Mouse (Mus musculus) C2C12 (cell line): ENCODE measurements at regions not wholly inside any gene's neighbourhood (a gene's known extent, or its start where the extent isn't known, plus 50 kb on each side); places are given as distances from the start of the nearest gene placed in this dataset.

Experiments
- H3K27me3 ChIP-seq: one replicate; pipeline ENCODE4 v1.6.1; 2011; ENCODE audit not compliant: control insufficient read depth, insufficient read depth, insufficient read length
- H3K36me3 ChIP-seq: one replicate; pipeline ENCODE4 v1.6.1; 2011; ENCODE audit not compliant: control insufficient read depth, insufficient read depth
- H3K4me3 ChIP-seq: one replicate; pipeline ENCODE4 v1.5.1; 2011; ENCODE audit warnings: mild to moderate bottlenecking, control low read depth; ENCODE audit not compliant: poor library complexity, insufficient read depth, severe bottlenecking
- H3K79me2 ChIP-seq: one replicate; pipeline ENCODE4 v1.6.1; 2011; ENCODE audit not compliant: control insufficient read depth, insufficient read depth
- H3K79me3 ChIP-seq: one replicate; pipeline ENCODE4 v1.6.1; 2011; ENCODE audit warnings: low read depth, control low read depth
- H3ac ChIP-seq: one replicate; pipeline ENCODE3; 2011; ENCODE audit warnings: low read depth; ENCODE audit not compliant: control insufficient read depth, insufficient read length
- CEBPB ChIP-seq: IDR thresholded peaks from one replicate; pipeline ENCODE4 v1.6.1; 2011; ENCODE audit warnings: low read depth, mild to moderate bottlenecking, control low read depth, moderate library complexity
- CTCF ChIP-seq: IDR thresholded peaks from one replicate; pipeline ENCODE4 v1.5.1; 2011; ENCODE audit not compliant: control insufficient read depth, insufficient read depth, insufficient read length
- FOSL1 ChIP-seq: IDR thresholded peaks from one replicate; pipeline ENCODE4 v1.8.0; 2011; ENCODE audit warnings: mild to moderate bottlenecking, low read length; ENCODE audit not compliant: poor library complexity, insufficient read depth, severe bottlenecking
- MAX ChIP-seq: IDR thresholded peaks from one replicate; pipeline ENCODE4 v1.6.1; 2011; ENCODE audit warnings: mild to moderate bottlenecking, control low read depth
- MYOD1 ChIP-seq: IDR thresholded peaks from one replicate; pipeline ENCODE4 v1.6.1; 2011; ENCODE audit warnings: low read depth; ENCODE audit not compliant: control insufficient read depth, insufficient read length
- MYOG ChIP-seq: IDR thresholded peaks from one replicate; pipeline ENCODE4 v1.6.1; 2011; ENCODE audit not compliant: control insufficient read depth, insufficient read length; ENCODE audit errors: extremely low read depth
- USF1 ChIP-seq: IDR thresholded peaks from one replicate; pipeline ENCODE4 v1.6.1; 2011; ENCODE audit warnings: low read depth, mild to moderate bottlenecking, control low read depth, moderate library complexity

DNA sequence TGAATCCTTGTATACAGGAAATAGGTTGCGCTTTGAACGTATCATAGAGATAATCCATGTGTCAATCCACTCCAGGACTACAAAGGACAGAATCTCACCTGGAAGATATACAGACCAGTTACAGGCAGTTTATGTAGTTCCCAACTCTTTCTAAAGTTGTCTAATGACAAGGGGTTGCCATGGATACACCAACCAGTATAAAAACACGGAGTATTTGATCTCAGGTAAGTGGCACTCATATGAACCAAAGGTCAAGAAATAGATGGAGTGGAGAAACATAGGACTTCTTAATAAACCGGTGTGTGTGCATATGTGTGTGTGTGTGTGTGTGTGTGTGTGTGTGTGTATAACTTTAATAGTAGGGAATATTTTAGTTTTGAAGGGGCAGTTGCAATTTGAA is 266.0 kb upstream of the Arrdc4 start:
- Histone ChIP-seq H3K79me3 (no peaks in the 10 kb centered on the region), H3K36me3 (no peaks in the 10 kb centered on the region), H3K4me3 (no peak overlapping the region), H3K27me3 (no peaks in the 10 kb centered on the region), H3K79me2 (no peaks in the 10 kb centered on the region), H3ac (no peak overlapping the region)
- no peak for TF ChIP-seq FOSL1
- no peak for TF ChIP-seq CTCF
- TF ChIP-seq MYOD1: no peak
- TF ChIP-seq MAX: no peak
- TF ChIP-seq CEBPB: no peak
- no peak for TF ChIP-seq USF1
- no peak for TF ChIP-seq MYOG

DNA sequence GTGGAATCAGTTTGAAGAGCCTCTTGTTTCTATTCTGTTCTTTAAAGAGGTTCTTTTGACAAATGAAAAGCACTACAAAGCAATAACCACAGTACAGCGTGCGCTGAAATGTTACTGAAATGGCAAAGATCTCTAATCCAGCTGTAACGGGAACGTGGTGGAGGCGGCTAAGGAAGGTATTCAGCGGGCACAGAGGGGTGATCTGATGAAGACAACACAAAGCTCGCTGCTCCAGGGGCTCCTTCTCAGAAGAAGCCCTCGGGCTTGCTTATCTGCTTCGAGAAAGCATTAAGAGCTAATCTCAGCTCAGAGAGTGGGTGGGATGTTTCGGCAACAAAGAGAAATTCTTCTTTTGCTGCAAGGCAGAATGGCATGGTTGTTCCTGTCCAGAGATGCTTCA is 258.2 kb upstream of the Arrdc4 start:
- Histone ChIP-seq H3ac (no peak overlapping the region), H3K79me3 (no peaks in the 10 kb centered on the region), H3K36me3 (no peaks in the 10 kb centered on the region), H3K27me3 (no peaks in the 10 kb centered on the region), H3K79me2 (no peaks in the 10 kb centered on the region), H3K4me3 (no peak overlapping the region)
- TF ChIP-seq FOSL1 (no peak), USF1 (no peak)

DNA sequence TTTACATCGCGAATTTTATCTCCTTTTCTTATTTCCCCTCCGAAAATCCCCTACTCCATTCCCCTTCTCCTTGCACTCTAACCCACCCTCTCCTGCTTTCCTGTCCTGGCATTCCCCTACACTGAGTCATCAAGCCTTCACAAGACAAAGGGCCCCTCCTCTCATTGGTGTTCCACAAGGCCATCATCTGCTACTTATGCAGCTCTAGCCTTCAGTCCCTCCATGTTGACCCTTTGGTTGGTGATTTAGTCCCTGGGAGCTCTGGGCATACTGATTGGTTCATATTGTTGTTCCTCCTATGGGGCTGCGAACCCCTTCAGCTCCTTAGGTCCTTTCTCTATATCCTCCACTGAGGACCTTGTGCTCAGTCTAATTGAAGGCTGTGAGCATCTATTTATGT is 239.0 kb upstream of the Arrdc4 start:
- Histone ChIP-seq H3K79me2 (no peaks in the 10 kb centered on the region), H3K36me3 (no peaks in the 10 kb centered on the region), H3ac (no peak overlapping the region), H3K4me3 (no peak overlapping the region), H3K79me3 (no peaks in the 10 kb centered on the region), H3K27me3 (no peaks in the 10 kb centered on the region)
- no peak for TF ChIP-seq MYOD1
- no peak for TF ChIP-seq MAX
- TF ChIP-seq CTCF: no peak
- no peak for TF ChIP-seq USF1

DNA sequence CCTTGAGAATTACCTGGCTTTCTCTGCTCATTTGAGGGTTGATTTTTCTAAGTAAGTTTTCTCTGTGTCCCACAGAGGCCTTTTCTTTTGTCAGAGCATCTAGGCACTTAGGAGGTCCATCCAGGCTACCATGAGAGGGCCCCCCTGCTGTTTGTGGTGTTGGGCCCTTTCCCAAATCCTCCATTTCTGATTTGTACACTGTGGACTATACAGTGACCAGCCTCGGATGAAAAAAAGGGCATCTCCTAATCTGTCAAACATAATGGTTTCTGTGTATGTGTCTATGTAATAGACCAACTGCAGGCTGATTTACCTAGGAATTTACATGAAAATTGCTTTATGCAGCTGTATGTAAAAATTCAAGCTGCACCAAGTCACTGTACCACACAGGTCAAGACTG is 234.9 kb upstream of the Arrdc4 start:
- H3K4me3 ChIP-seq: no peak overlapping the region
- H3K79me2 ChIP-seq: no peaks in the 10 kb centered on the region
- no peaks in the 10 kb centered on the region for H3K27me3 ChIP-seq
- H3K36me3 ChIP-seq: no peaks in the 10 kb centered on the region
- TF ChIP-seq FOSL1: no peak
- TF ChIP-seq MYOD1: no peak
- no peak for TF ChIP-seq MAX
- TF ChIP-seq USF1: no peak
- TF ChIP-seq CEBPB: no peak
- TF ChIP-seq CTCF: no peak
- no peak for TF ChIP-seq MYOG
- H3ac ChIP-seq: no peak overlapping the region
- H3K79me3 ChIP-seq: no peaks in the 10 kb centered on the region

DNA sequence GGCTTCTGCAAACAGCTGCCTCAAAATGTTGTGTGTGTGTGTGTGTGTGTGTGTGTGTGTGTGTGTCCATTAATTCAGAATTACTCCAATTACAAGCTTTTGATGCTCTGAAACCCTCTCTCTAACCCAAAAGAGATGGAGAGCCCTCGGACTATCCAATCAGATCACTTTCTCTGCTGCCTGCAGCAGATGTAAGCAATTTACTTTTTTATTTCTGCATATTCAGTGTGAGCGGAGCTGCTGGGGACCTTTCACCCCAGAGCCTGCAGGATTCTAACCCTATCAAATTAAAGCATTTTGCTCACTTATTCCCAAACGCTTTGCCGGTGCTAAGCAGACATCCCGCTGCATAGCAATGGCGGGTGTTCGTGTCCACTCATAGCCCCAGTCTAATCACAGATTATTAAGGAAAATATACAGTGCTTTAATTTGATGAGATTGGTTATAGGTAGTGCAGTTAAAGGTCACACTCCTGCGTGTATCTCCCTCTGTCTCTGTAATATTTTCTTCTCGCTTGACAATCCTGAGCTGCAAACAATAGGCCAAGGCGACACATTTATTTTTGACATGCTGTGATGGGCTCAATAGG is 234.0 kb upstream of the Arrdc4 start:
- Histone ChIP-seq H3K79me2 (no peaks in the 10 kb centered on the region), H3K36me3 (no peaks in the 10 kb centered on the region), H3ac (no peak overlapping the region), H3K4me3 (no peak overlapping the region), H3K27me3 (no peaks in the 10 kb centered on the region), H3K79me3 (no peaks in the 10 kb centered on the region)
- no peak for TF ChIP-seq MAX
- no peak for TF ChIP-seq USF1
- no peak for TF ChIP-seq FOSL1
- no peak for TF ChIP-seq CTCF
- TF ChIP-seq MYOG: no peak
- no peak for TF ChIP-seq CEBPB
- TF ChIP-seq MYOD1: no peak

GRCm38 (mm10) chr7:68978576-68978975 is 229.5 kb upstream of the Arrdc4 start:
- Histone ChIP-seq H3K79me3 (no peaks in the 10 kb centered on the region), H3ac (no peak overlapping the region), H3K79me2 (no peaks in the 10 kb centered on the region), H3K27me3 (no peaks in the 10 kb centered on the region), H3K4me3 (no peak overlapping the region), H3K36me3 (no peaks in the 10 kb centered on the region)
- TF ChIP-seq MYOD1 (no peak), CTCF (no peak), MYOG (no peak), CEBPB (no peak), USF1 (no peak), FOSL1 (no peak), MAX (no peak)
